Mouse (Mus musculus) CD4-positive, CD25-positive, alpha-beta regulatory T cell, adult 2 months (primary cell): ENCODE measurements at regions not wholly inside any gene's neighbourhood (a gene's known extent, or its start where the extent isn't known, plus 50 kb on each side); places are given as distances from the start of the nearest gene placed in this dataset.

Experiments
- DNase-seq: peaks from one replicate; pipeline ENCODE4 v3.0.0-alpha.2; 2012; ENCODE audit warnings: low read depth, low spot score

DNA sequence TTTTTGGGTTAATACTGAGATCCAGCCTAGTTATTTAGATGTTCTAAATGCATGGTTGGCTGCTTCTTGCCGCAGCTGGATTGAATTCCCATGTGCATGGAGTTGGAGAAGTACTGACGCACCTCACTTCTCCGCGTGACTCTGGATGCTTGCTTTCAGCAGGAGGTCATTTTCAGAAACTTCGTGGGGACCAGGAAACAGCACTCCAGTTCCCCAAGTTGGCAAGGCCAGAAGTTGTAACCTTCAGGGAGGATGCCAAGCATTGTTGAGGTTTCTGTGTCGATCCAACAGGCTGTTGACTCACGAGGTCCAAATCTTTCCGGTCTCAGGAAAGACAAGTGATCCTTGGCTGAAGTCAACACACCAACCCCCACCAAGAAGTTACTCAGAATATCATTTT, 167.6 kb upstream of the Dpt start:
- no peak for DNase-seq

DNA sequence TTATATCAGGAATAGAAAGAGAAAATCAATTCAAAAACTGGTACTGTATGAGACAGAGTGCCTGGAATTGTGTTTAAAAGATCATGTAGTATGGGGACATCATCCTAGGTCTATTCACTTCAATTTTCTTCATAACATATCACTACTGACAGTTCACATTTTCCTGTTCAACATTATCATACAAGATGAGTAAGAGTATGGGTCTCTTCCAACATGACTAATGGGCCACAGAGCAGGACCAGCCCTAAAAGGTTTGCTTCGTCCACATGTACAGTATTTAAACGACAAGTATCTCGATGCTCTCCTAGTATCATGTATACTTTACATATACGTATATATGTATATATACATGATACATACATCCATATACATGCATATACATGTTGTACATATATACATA, 164.8 kb upstream of the Atp1b1 start:
- DNase-seq: no peak

DNA sequence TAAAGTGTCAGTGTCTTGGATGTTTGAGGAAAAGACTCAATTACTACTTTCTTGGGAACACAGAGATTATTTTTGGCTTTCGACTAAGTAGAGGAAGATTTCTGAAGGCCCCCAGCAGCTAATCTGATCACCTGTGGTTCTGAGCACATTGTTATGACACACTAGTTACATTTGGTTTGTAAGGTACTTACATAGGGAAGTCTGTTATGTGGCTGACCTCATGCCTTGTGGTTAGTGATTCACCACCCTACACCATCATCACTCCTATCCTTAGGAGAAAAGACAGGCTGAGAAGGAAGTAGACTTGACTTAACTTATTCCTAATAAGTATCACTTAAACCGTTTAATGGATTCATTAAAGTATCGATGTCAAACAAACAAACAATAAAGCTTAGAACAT, 164.3 kb upstream of the Atp1b1 start:
- DNase-seq: no peak

DNA sequence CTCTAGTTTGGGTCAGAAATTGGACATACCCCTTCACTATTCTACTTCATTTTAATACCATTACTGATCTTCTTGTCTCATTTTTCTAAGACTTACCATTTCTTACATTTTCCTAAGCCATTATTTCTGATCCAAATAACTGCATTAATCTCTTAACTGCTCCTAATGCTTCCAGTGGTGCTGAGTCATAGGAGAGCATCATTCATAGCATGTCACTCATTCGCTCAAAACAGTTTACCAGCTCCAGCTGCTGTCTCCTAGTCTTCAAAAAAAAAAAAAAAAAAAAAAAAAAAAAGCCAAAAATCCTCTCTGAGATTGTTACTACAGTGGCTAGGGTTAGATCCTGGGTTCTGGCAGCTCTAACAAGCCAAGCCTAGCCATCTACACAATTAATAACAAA, 162.0 kb upstream of the Atp1b1 start:
- no peak for DNase-seq

DNA sequence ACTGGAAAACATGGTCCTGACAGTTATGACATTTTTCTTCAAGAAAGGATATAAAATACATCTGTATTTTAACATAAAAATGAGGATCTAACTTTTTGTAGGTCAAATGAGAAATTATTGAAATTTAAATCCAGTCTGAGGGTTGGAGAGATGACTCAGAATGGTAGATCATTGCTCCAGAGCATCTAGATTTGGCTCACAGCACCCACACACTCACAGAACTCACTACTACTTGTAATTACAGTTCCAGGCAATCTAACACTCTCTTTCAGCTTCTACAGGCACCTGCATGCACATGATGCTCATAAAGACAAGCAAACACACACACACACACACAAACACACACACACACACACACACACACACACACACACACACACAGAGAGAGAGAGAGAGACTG, 159.7 kb upstream of the Atp1b1 start:
- DNase-seq: no peak

DNA sequence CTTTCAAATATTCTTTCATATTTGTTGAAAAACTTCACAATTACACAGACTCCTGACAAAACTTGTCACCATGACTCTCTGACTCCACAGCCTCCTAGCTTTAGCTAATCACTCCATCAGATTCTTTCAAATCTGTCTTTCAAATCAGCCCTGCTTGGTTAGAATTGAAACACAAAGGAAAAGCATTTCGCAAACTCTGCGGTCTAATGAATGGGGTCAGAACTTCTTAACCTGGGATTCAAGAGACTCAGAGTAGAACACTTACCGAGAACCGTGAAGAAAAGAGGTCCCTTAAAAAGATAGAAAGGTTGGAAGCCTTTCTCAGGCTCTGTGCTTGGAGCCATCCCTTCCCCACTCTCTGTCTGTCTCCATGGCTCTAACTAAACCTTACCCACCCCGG, 148.9 kb upstream of the Atp1b1 start:
- DNase-seq: no peak

DNA sequence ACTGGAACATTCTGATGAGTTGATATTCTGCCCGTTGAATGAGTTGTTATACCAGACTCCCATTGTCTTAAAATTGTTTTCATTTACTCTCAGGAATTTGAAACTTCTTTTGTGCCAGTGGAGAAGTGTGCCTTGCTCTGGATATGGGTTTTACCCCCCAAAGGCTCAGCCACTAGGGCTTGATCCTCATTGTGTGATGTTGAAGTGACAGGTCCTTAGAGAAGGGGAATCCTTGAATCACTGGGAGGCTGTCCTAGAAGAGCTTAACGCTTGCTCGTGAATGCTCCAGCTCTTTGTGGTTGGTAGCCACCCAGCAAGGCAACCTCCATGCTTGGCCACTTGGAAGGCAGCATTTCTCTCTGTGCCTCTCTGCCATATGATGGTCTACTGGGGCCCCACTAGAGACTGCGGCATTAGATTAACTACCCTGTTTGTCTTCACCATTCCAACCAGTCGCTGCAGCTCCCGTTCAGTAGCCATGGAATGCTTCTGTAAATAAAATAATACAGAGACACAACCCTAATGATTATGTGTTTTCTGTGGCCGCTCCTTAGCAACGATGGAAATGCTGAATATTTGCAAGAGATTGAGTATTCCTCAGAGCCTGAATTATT, 148.1 kb upstream of the Atp1b1 start:
- no peak for DNase-seq

DNA sequence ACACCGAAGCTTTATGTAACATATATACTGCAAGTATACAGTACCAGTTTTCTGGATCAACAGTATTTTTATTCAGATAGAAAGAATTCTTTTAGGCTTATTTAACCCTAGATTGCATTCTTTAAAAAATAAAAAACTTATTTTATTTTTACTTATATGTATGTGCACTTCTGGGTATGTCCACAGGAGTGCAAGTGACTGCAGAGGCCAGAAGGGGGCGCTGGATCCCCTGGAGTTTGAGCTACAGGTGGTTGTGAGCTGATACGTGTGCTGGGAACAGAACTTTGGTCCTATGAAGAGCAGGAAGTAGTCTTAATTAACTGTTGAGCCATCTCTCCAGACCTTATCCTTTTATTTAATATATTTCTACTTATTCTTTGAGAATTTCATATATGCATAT, 145.3 kb upstream of the Atp1b1 start:
- DNase-seq: peak; percentile 17

DNA sequence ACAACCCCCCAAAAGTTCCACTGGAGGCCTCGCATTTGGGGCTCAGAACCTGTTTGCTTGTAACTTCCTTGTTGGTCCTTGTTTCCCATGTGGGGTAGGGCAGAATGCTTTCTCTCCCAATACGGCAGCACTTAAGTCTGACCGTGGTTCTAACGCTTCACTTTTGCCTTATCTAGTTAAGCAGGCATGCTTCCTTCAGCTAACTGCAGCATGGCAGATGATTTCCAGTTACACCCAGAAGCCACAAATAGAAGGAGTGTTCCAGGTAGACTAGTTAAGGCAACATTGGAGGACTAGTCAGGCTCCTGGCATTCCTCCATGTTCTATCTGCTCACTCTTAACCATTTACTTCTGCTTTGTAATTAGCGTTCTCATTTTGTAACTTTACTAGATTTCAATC, 144.4 kb upstream of the Atp1b1 start:
- no peak for DNase-seq

DNA sequence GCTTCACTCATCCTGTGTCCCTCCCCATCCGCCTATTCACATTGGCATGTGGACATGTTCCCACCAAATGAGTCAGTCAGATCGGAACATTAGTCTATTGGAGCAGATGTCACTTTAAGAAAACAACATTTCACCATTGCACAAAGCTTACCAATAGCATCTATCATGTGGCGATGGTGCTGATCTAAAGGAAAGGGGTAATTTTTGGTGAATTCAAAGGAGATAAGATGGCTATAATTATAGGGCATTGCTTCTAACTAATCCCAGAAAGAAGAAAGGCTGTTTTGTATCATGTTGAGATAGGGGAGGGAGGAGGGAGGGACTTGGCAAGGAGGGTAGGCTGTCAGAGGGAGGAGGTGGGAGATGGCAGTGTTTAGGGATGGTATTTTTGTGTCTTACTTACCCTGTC, 132.1 kb upstream of the Atp1b1 start:
- no peak for DNase-seq

DNA sequence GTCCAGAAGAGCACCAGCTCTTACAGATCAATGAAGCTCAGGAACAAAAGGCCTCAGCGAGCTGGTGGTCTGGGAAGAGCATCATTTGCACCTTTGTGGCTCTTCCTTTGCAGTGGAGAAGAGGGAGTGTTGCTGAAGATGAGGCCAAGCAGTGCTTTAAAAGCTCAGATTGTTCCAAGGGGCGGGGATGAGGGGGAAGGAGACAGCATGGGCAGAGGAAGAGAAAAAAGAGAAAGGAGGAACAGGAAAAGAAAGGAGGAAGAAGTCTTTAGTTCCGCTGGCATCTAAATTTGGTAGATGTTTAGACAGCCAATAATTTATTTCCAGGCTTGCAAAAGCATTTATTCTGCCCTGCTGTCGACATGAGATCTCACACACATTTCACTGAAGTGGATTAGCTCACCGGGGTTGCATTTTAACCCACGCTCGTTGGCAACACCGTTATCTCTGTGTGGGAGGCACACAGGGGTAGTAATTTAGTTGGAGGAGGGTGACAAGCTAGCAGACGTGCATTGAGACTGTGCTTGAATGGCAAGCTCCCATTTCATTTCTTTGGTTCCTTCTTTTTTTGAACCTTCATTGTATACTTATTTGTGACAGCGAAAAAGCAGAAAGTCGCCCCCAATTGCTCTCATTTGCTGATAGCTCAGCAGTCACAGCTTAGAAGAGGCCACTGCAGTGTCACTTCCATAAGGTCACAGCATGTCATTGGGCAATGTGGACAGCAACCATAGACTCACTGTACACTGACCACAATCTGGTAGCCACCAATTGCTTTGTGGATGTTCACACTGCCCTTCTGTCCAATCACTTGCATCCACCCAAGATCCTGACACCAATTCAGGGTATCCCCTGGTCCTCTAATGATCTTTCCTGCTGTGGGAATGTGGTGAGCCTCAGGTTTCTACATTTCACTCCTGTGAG, 128.2 kb upstream of the Atp1b1 start:
- DNase-seq: no peak

DNA sequence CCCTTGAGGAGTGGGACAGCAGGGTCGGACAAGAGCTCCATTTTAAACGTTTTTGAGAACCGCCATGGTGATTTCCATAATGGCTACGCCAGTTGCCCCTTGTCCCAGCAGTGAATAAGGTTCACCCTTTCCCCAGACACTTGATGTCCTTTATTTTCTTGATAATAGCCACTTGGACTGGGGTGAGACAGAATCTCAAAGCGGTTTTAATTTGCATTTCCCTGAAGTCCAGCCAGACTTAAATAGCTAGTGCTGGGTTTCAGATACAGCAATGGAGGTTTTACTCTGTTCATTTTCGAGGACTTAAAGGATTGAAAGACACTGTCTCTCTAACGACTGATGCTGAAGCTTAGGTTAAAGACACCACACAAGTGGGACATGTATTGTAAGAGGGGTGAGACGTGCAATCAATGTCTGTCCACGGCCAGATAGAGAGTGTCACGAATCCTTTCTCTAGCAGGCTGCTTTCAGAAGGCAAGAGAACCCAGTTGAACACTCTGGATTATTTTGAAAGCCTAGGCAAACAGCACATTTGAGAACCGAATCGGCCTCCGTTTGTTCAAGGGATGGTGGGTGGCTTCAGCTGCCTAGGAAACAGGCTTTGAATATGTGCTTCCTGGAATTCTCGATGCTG, 118.8 kb upstream of the Atp1b1 start:
- no peak for DNase-seq

DNA sequence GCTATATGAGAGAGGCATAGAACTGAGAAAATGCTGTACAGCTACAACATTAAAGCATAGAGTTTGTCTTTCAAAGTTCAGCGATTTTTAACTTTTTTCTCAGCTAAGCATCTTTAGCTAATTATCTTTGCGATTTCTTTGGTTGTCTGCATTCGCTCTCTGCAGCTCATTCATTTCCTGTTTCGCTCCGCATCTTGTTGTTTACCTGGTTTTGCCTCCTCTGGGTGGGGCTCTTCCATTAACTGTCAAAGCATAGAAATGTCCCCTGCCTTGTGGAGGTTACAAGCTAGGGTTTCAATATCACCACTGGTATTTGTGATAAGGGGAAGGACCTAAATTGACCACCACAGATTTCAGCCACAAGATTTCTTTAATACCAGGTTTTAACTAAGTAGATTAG, 115.5 kb upstream of the Atp1b1 start:
- peak; percentile 47 for DNase-seq

DNA sequence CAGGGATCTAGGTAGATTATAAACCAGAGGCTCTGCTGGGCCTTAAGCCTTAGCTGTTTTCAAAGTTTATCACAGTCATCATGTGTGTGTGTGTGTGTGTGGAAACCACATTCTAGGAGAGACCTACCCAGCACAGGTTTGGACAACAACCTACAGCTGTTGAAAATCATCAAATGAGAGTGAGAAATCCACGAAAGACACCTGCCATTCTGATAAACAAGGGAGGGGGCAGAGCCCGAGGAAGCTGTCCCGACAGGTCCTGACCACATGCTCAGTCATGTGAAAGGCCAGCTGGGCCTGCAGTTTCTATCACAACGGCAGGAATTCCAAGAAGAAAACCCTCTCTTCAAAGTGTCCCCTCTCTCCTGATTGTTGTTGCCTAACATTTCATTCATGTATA, 114.0 kb upstream of the Atp1b1 start:
- DNase-seq: peak; percentile 25

DNA sequence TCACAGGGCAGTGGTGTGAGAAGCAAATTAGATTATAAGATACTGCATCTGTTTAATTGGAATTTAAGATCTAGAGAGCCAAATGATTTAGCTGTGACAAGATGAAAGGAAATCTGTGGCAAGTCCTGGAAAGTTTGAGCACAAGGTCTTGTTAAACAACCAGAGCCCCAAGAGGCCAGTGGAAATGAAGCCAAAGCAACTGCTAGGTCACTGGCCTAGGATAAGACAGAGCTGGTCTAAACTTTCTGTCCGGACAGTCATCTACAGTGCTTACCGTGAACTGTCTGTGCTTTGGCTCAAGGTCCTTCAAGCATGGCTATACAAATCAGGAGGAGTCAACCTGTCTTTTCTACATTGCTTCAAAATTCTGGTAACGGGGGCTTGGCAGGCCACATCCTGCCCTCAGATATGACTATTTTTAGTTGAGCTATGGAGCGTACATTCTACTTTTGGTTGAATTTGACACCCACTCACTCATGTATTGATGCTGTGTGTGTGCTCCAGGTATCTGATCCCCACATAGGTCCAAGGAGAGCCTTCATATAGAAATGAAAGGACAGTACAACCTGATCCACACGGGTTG, 113.4 kb upstream of the Atp1b1 start:
- DNase-seq: peak; percentile 47

DNA sequence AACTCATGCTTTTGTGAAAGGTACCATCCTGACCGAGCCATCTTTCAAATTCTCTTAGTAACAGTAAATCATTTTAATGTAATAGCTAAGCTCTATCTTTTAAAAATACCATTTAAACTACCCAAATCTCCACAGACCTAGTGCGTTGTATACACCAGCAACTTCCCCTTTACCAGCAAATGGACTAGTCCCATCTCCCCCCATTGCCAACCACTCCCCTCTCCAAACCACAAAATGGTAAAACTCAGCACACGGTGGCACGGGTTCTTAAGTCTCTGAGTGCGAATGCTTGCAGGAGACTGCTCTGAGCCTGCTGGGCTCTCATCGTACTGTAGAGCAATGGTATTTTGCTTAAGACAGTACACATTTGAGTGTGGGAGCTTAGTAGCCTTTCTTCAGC, 106.7 kb upstream of the Atp1b1 start:
- DNase-seq: no peak

DNA sequence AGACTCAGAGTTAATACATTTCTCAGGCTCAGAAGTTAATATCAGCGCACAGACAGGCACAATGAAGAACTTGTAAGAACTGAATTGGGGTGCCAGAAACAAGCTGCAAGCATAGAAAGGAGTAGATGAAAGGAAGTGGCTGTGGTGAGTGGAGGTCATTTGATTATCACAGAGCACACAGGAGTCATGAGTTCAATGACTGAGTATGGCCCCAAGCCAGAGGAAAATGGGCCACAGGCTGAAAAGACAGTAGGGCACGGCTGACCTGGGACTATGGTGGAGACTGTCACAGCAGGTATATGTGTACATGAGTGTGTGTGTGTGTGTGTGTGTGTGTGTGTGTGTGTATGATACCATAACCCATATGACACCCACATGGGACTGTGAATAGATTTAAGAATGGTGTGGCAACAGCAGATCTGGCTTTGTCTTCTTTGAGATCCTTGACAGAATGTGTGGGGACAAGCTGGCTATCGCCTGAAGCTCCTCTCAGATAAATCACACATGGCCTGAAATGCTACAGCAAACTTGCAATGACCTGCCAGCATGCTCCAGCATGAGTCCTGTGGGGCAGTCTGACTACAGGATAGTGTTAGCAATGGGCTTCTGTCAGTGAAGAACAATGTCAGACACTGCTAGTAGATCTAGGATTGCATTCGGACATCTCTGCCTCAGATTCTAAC, 101.5 kb upstream of the Atp1b1 start:
- DNase-seq: no peak

DNA sequence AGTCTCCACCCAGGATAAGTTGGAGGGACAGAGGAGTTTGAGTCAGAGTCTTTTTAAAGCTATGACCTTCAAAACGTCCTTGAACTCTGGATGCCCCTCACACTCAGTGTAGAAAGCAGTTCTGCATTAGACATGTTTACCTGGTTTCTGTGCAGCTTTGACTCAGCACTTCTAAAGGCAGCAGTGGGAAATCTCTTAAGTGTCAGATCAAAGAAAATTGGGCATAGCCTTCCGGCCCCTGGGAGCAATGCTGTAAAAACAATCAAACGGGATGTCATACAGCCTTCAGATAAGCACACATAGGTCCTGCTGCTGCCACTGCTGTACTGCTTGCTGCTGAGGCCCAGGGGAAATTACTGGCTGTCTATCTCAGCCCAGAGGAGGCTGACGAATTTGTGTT, 94.5 kb upstream of the Atp1b1 start:
- no peak for DNase-seq

DNA sequence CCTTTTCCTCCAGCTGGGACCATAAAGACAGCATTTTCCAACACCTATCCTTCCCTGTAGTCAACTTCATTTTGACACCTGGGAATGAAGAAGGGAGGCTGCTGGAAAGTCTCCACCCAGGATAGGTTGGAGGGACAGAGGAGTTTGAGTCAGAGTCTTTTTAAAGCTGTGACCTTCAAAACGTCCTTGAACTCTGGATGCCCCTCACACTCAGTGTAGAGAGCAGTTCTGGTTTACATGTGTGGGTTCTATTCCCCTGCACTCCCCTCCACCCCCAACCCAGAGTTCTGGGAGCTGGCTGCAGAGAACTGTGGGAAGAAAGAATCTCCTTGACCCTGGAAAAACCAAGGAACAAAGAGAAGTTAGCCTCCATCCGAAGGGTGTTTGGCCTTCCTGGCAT, 92.9 kb upstream of the Atp1b1 start:
- no peak for DNase-seq

DNA sequence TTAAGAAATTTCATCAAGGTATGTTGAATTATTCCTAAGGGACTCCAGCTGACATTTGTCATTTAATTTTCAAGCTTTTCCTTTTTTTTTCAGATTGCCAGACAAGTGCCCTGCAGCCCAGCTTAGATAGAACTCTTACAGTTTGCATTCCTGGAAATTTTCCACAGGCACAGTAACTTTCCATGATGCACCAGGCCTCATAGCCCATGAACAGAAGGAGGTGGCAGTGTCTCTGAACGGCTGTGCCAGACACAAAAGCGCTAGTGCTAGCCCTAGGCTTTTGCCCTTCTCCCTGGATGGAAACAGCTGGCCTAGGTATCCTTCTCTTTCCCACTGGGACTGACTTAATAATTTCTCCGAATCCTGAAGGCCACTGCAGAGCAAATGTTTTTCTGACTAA, 92.4 kb upstream of the Atp1b1 start:
- no peak for DNase-seq

DNA sequence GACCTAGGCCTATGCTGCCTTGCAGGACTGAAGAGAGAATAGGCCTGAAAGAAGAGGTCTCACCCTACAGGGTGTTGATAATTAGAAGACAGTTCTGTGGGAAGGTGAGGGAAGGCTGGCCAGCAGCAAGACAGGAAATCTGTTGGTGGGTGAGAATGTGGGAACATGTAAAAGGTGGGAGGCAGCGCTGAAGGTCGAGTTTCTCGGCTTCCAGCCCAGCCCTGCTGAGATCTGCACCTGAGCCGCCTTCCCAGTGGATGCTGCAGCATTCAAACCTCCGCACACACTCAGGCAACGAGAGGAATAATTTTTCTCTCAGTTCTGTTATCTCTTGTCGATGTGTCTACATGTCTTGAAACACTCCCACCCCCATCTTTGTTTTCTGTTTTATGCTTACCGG, 89.9 kb upstream of the Atp1b1 start:
- no peak for DNase-seq

DNA sequence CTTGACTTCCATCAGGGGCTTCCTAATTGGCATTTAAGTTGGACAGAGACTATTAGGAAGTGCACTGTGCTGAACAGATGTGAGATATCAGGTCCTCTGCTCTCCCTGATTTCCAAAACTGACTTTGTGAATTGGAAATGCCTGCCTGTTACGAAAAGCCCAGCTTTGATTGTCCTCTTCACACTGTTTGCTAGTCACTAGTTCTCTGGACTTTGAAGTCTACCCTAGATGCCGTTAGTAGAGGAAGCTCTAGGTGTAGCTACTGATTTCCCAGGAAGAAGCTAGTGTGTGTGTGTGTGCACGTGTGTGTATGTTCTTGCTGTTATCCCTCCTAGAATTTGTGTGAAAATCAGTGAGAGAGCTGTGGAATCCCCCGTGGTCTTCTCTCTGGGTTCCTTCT, 87.7 kb upstream of the Atp1b1 start:
- no peak for DNase-seq
